25 mouse cellular contexts compared by ENCODE assay signal in the genomic region with DNA sequence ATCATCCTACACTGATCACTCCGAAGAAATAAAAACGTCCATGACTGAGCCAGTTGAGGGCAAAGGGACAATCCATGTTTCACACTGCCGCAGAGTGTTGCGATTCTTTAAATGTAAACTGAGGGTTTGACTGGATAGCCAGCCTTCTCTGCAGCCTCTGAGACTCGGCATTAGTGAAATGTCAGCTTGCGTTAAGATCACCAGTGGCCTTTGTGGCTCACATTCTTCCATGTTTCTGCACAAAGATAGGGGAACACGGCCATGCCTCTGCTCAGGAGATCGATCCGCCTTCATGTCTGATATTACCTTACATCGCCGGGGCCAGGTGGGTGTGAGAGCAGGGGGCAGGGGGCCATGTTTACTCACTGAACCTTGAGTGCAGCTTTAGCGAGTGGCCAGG.
DNase-seq lines count a peak whose midpoint lies in the region; ATAC-seq lines count a peak whose summit lies in the region.
"Had no signal": no experiment of that assay in that cellular context is flagged by ENCODE, and none has a peak within 500 bp of the region (broad histone marks: within the 10 kb centered on the region; RNA-seq: fewer than 3 reads in every experiment).

No protein-coding gene starts in this region.

- H3K36me3 ChIP-seq in midbrain, embryonic 10.5 days, result no peaks in the 10 kb centered on the region
- H3K36me3 ChIP-seq in midbrain, embryonic 15.5 days (replicated peaks), result no peaks in the 10 kb centered on the region
- no peaks in the 10 kb centered on the region for H3K36me3 ChIP-seq in embryonic facial prominence, embryonic 10.5 days (replicated peaks)
- H3K36me3 ChIP-seq: heart, embryonic 12.5 days; liver, embryonic 15.5 days had no signal

- no peaks in the 10 kb centered on the region for H3K9me3 ChIP-seq in midbrain, embryonic 10.5 days (replicated peaks)
- H3K9me3 ChIP-seq in midbrain, embryonic 15.5 days, result no peaks in the 10 kb centered on the region
- H3K9me3 ChIP-seq in embryonic facial prominence, embryonic 10.5 days, result no peaks in the 10 kb centered on the region
- H3K9me3 ChIP-seq: heart, embryonic 12.5 days; liver, embryonic 15.5 days had no signal

- no peak overlapping the region for H3K4me2 ChIP-seq in midbrain, embryonic 15.5 days
- H3K4me2 ChIP-seq: heart, embryonic 12.5 days; hindbrain, embryonic 14.5 days; liver, embryonic 15.5 days; lung, embryonic 14.5 days had no signal

- DNase-seq in embryo, embryonic 10 days (ENCODE audit: low spot score), result peak; percentile 14
- no peak for DNase-seq in embryo, embryonic 11 days
- DNase-seq in midbrain, embryonic 10.5 days (ENCODE audit: low spot score), result peak; percentile 26
- DNase-seq in embryonic facial prominence, embryonic 10.5 days (ENCODE audit: low spot score), result no peak
- DNase-seq in retina, postnatal 1 day, result peak; percentile 73
- no peak for DNase-seq in urinary bladder, postnatal 25 days (ENCODE audit: low spot score)
- DNase-seq: adrenal gland, postnatal 25 days; cerebellum, adult 18-20 months; cerebellum, postnatal 25 days; gastrocnemius, postnatal 25 days; heart, adult 11 months; heart, postnatal 4 days; kidney, adult 11 months; kidney, postnatal 10 days; layer of hippocampus, postnatal 36 days; liver; lung, embryonic 14.5 days; lung, postnatal 14 days; thymus, postnatal 4 days had no signal

- H3K27me3 ChIP-seq in midbrain, embryonic 10.5 days (ENCODE audit: low read depth, poor library complexity, severe bottlenecking), result no peaks in the 10 kb centered on the region
- no peaks in the 10 kb centered on the region for H3K27me3 ChIP-seq in midbrain, embryonic 15.5 days (replicated peaks)
- H3K27me3 ChIP-seq in embryonic facial prominence, embryonic 10.5 days (replicated peaks; ENCODE audit: low read depth, poor library complexity, severe bottlenecking), result no peaks in the 10 kb centered on the region
- H3K27me3 ChIP-seq: heart, embryonic 12.5 days; liver, embryonic 15.5 days had no signal

- peaks cover 3% of the 10 kb centered on the region; the same call in 1 of the 2 replicates for H3K4me1 ChIP-seq in midbrain, embryonic 10.5 days
- H3K4me1 ChIP-seq in midbrain, embryonic 15.5 days, result no peaks in the 10 kb centered on the region
- peaks cover 20% of the 10 kb centered on the region for H3K4me1 ChIP-seq in embryonic facial prominence, embryonic 10.5 days
- H3K4me1 ChIP-seq: heart, embryonic 12.5 days; liver, embryonic 15.5 days had no signal

- H3K27ac ChIP-seq in midbrain, embryonic 10.5 days (replicated peaks), result no peak overlapping the region
- no peak overlapping the region for H3K27ac ChIP-seq in midbrain, embryonic 15.5 days
- H3K27ac ChIP-seq in embryonic facial prominence, embryonic 10.5 days (replicated peaks), result 0 out of 2 replicates have a peak overlapping the region, but pooled peaks have one; percentile 19
- H3K27ac ChIP-seq: hindbrain, embryonic 14.5 days; liver, embryonic 15.5 days had no signal

- ATAC-seq in midbrain, embryonic 15.5 days (replicated peaks), result no peak
- ATAC-seq: forebrain, embryonic 14.5 days; inflammation-experienced regulatory T-cells, adult 6 months had no signal

- H3K4me3 ChIP-seq in midbrain, embryonic 10.5 days, result no peak overlapping the region
- no peak overlapping the region for H3K4me3 ChIP-seq in midbrain, embryonic 15.5 days
- no peak overlapping the region for H3K4me3 ChIP-seq in embryonic facial prominence, embryonic 10.5 days
- H3K4me3 ChIP-seq: heart, embryonic 12.5 days; liver, embryonic 15.5 days had no signal

- WGBS in midbrain, embryonic 10.5 days, result 70% methylated on average over 12 of the region's 12 CpGs
- 68% methylated on average over 12 of the region's 12 CpGs for WGBS in midbrain, embryonic 15.5 days
- WGBS in embryonic facial prominence, embryonic 10.5 days, result 68% methylated on average over 12 of the region's 12 CpGs

- H3K9ac ChIP-seq in midbrain, embryonic 15.5 days, result no peak overlapping the region
- H3K9ac ChIP-seq: heart, embryonic 12.5 days; hindbrain, embryonic 14.5 days; liver, embryonic 15.5 days; lung, embryonic 14.5 days had no signal

Comparison
In these comparisons a context has a peak if more than half of its experiments do, and no peak if none do; other contexts are left out.
1. DNase-seq: peak in embryo, embryonic 10 days (single experiment), midbrain, embryonic 10.5 days (single experiment) and retina, postnatal 1 day (single experiment); none in embryo, embryonic 11 days (single experiment), embryonic facial prominence, embryonic 10.5 days (single experiment) and urinary bladder, postnatal 25 days (single experiment).